Mouse (Mus musculus) frontal cortex, postnatal 25 days (tissue): ENCODE results near the gene Chaf1b.

Experiments used
- DNase-seq, 2 experiments: peaks; one replicate each; pipeline ENCODE4 v3.0.0; 2022; ENCODE audit warnings: low spot score in 2 of 2

The Chaf1b gene

GRCm38 (mm10) chr16:93883423-93884085 is at the start of gene Chaf1b:
Gene Chaf1b, plus strand, starts transcription at chr16:93883901.
- peak; percentile 79 to 89 for DNase-seq

GRCm38 (mm10) chr16:93834076-93834475 is 49.6 kb upstream of the Chaf1b start:
- no peak for DNase-seq

GRCm38 (mm10) chr16:93839049-93839448 is 44.7 kb upstream of the Chaf1b start:
- DNase-seq, result no peak

DNA sequence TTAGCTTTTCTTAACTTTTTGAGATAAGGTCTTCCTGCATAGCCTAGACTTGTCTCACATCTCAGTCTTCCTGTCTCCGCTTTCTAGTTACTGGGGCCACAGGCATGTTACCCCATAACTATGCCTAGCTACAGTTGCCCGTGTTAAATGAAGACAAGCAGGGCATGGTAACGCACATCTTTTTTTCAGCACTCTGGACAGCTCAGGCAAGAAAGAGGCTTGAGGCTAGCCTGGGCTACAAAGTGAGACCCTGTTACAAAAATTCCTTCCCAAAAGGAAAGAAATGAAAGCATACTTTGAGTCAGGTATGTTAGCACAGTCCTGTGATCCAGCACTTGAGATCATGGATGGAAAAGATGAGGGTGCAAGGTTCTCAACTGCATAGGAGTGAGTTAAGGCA is 33.2 kb upstream of the Chaf1b start:
- DNase-seq, result no peak

DNA sequence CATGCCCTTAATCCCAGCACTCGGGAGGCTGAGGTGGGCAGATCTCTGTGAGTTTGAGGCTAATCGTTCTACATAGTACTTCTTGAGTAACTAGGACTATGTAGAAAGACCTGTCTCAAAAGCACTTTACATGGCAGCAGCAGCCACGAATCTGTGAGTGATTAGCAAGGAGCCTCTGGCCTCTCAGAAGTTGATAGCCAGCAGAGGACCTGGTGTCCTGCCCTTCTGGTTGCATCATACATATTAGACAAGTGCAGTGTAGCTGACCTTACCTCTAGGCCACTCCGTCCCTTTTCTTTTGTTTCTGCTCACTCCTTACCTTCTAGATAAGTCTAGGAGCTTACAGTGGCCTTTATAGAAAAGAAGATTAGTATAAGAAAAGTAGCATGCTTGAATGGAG is 23.7 kb upstream of the Chaf1b start:
- no peak for DNase-seq

GRCm38 (mm10) chr16:93860686-93861085 is 23.0 kb upstream of the Chaf1b start:
- DNase-seq, result no peak

GRCm38 (mm10) chr16:93874841-93875240 is 8.9 kb upstream of the Chaf1b start:
- no peak for DNase-seq

DNA sequence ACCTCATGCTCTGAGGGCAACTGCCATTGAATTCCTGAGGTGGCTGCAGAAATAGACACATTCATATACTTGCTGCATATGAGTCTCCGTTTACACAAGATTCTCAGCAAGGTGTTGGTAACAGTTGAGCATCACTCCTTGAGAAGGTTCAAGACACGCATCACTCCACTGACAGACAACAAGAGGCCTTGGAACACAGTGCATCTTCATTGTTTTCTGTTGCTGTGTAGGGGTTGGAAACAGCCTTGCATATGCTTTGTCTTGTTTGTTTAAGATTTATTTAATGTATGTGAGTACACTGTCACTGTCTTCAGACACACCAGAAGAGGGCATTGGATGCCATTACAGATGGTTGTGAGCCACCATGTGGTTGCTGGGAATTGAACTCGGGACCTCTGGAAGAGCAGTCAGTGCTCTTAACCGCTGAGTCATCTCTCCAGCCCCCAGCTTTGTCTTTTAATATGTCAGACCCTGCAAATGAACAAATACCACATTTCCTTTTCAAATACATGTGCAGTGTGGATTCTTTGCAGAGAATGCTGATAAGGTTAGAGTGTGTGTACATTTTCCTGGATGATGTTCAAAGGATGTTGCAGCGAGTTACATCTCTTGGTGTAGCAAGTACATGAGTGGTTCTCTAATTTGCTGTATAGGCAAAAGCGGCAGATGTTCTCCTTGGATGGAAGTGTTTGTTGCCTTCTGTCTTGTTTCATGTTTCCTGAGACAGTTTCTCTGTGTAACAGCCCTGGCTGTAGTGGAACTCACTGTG is 5.9 kb upstream of the Chaf1b start:
- DNase-seq, result no peak

- DNase-seq, result no peak
Observed at GRCm38 (mm10) chr16:93884086-93884721, 503 bp downstream of the Chaf1b start.

DNA sequence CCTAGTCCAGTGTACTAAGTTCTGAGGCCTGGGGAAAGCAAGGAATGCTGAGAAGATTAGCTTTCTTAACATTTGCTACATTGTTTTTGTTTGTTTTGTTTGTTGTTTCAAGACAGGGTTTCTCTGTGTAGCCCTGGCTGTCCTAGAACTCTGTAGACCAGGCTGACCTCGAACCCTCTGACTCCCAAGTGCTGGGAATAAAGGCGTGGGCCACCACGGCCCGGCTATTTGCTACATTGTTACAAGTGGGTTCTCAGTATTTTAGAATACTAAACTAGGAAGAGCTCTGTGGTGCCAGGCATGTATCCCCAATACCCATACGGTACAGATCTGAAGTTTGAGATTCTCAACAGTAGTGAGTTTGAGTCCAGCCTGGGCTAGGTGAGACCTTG is 1.0 kb downstream of the Chaf1b start:
- no peak for DNase-seq

- no peak for DNase-seq
Observed at GRCm38 (mm10) chr16:93888481-93888880, 4.8 kb downstream of the Chaf1b start.

DNA sequence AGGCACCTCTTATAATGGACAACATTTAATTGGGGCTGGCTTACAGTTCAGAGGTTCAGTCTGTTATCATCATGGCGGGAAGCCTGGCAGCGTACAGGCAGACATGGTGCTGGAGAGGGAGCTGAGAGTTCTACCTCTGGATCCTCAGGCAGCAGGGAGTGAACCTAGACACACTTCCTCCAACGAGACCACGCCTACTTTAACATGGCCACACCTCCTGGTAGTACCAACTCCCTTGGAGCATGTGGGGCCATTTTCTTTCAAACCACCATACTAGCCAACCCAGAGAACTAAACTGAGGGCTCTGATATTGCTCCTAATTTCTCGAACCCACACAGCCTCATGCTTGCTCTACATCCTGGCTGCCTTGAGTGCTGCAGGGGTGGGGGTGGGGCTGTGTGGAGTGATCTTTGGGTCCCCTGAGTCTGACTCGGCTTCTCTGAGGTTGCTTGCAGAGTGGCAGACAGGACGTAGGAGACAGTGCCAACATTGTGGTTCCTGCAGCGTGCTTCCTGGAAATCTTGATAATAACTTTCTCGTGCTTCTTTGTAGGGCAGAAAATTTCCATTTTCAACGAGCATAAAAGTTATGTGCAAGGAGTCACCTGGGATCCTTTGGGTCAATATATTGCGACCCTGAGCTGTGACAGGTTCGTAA is 7.4 kb downstream of the Chaf1b start:
- no peak for DNase-seq

DNA sequence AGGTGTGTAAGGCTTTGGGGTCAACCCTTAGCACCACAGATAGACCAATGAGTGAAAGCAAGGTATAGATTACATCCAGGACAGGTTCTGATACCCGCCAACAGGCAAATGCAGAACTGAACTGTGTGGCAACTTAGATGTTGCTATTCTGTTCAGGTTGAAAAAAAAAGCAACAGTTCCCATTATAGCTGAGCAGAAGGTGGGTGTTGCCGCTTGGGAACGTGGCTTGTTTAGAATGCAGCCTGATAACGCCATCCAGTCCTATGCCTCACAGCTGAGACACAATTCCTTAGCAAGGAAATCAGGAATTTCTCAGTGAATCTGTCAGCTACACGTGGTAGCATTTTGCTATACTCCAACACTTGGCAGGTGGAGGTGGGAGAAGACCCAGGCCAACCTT is 9.6 kb downstream of the Chaf1b start:
- no peak for DNase-seq

DNA sequence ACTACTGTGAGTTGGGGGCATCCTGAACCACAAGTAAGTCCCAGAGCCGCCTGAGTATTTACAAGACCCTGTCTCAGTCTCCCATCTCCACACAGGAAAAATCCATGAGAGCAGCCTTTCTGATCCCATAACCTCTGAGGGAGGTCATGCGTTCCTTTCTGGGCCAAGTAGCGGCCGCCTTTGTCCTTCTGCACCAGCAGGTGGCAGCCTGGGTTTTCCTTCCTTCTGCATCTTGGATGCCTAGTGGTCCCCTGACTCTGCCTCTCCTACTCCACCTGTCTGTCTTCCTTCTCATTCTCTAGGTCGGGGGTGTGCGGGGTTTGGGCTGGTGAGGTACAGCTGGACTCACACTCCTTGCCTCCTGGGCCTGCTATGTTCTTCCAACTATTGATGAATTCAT is 19.3 kb downstream of the Chaf1b start:
- no peak for DNase-seq

DNA sequence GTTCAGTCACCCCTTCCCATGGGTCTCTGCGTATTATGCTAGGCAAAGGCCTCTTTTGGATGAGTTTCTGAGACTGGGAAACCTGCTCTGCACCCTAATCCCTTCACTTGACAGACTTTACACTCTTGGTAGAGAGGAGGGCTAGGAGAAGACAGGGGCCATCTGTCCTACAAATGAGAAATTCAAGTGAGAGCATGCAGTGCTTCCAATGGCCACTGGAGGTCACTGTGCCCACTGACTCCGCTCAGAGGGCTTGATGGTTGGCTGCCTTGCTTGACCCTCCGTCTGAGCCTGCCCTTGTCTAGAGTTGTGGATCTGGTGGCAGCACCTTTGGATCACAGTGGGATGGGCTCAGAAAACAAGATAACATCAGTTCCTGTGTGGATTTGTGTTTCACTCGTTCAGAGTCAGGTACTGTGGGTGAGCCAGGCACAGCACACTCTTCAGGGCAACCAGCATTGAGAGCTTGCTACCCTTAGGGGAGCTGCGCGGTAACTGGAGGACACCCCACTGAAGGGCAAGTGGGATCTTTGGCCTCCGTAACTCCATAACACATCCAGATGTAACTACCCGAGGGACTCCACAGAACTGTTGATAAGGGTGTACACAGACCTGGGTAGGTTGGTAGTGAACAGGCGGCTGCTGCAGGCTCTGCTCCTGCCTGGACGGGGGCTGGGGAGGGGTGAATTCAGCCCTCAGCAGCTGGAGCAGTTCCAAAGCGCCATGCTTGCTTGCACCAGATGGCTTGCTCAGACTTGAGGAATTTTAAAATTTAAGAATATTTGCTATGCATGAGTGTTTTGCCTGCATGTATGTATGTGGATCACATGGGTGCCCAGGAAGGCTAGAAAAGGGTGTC is 22.7 kb downstream of the Chaf1b start:
- DNase-seq, result peak; percentile 53 to 66

- no peak for DNase-seq
Observed at GRCm38 (mm10) chr16:93907761-93908160, 24.1 kb downstream of the Chaf1b start.

- no peak for DNase-seq
Observed at GRCm38 (mm10) chr16:93908196-93908595, 24.5 kb downstream of the Chaf1b start.

DNA sequence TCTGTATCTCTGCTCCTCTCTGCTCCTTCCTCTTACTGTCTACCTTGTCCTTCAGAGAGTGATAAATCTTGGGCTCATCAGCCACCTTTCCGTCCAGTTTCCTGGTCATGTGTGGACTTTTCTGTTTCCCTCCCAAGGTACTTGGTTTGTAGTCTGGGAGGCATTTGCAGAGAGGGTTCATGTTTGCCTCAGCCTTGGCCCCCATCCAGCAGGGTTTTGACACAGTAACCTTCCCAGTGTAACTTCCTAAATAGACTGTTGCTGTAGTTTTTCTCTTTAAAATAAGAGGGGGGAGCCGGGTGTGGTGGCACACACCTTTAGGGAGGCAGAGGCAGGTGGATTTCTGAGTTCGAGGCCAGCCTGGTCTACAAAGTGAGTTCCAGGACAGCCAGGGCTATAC is 26.2 kb downstream of the Chaf1b start:
- no peak for DNase-seq

GRCm38 (mm10) chr16:93910735-93911665 is 27.3 kb downstream of the Chaf1b start:
- DNase-seq, result no peak

GRCm38 (mm10) chr16:93912158-93912557 is 28.5 kb downstream of the Chaf1b start:
- DNase-seq, result no peak
